Mouse (Mus musculus) forebrain, embryonic 12.5 days (tissue): ENCODE measurements around the gene Cldn34c3. TPM values are rescaled to one million over a fixed set of nuclear protein-coding genes. Genes with fewer than 3 reads are reported as not detected.
"Not testable (repeated sequence)": the region's sequence is repeated elsewhere in the genome, so short reads cannot be mapped to it uniquely, and the experiment has no call there.

Experiments used
- ATAC-seq: fragments of 200-750 bp; cut with Nextera tagmentation; 2 replicates; pipeline ENCODE4 v1.8.0; 2017; ENCODE audit warnings: moderate TSS enrichment; ENCODE audit not compliant: low FRiP score
- H3K27ac ChIP-seq: fragments of 300-500 bp; sonication (generic); 2 replicates; pipeline ENCODE4 v1.5.1; 2016; ENCODE audit warnings: mild to moderate bottlenecking
- H3K27me3 ChIP-seq: fragments of 300-500 bp; sonication (generic); 2 replicates; pipeline ENCODE4 v1.6.1; 2016; ENCODE audit warnings: mild to moderate bottlenecking
- H3K36me3 ChIP-seq: fragments of 300-500 bp; sonication (generic); replicated peaks from 2 replicates; pipeline ENCODE4 v1.6.1; 2016; ENCODE audit warnings: mild to moderate bottlenecking
- H3K4me1 ChIP-seq: fragments of 300-500 bp; sonication (generic); 2 replicates; pipeline ENCODE4 v1.6.1; 2016
- H3K4me2 ChIP-seq: fragments of 300-500 bp; sonication (generic); 2 replicates; pipeline ENCODE4 v1.6.1; 2016; ENCODE audit warnings: mild to moderate bottlenecking, moderate library complexity
- H3K4me3 ChIP-seq: fragments of 300-500 bp; sonication (generic); replicated peaks from 2 replicates; pipeline ENCODE4 v1.5.1; 2016; ENCODE audit warnings: mild to moderate bottlenecking
- H3K9ac ChIP-seq: fragments of 300-500 bp; sonication (generic); 2 replicates; pipeline ENCODE4 v1.6.1; 2016; ENCODE audit warnings: mild to moderate bottlenecking
- H3K9me3 ChIP-seq: fragments of 300-500 bp; sonication (generic); 2 replicates; pipeline ENCODE4 v1.6.1; 2016
- polyA plus RNA-seq: library from polyadenylated mRNA; unstranded; fragments of >200 nt; fragmentation: Nextera tagmentation; extraction: Ambion mirVana; gene quantifications from 2 replicates; pipeline ENCODE4 v1.2.1, GENCODE M21; 2016

Gene Cldn34c3
- polyA plus RNA-seq: not detected in 2 replicates

DNA sequence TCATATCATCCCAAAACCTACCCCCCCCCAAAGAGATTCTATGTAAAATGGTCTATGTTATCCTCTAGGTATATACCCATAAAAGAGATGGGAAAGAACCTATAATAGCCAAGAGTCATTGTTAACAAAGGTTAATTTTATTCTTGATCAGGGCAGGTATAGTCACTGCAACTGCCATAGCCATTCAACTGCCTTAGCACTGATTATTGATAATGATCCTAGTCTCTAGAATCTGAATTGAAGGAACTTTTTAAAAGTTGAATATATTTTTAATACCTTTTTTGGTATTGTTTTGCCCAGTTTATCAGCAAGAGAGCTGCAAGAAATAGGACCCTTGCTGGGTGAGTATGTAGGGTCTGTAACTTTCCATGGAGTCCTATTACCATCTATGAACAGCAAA, at the start of gene Cldn34c3:
TSS of gene Cldn34c3 (plus strand) at position 301 of the 400 bp plus-strand sequence.
- ATAC-seq, H3K9ac ChIP-seq, H3K4me3 ChIP-seq, H3K27ac ChIP-seq, H3K27me3 ChIP-seq, H3K36me3 ChIP-seq, H3K9me3 ChIP-seq, H3K4me2 ChIP-seq, H3K4me1 ChIP-seq: not testable (repeated sequence)

Other genes starting within 250 kb of the Cldn34c3 start
- gene Cldn34c2, start 212.0 kb upstream of the Cldn34c3 start, polyA plus RNA-seq: not detected in 2 replicates
- gene Gm17467, start 88.9 kb upstream of the Cldn34c3 start, polyA plus RNA-seq: not detected in 2 replicates